ENCODE assay signal across 19 mouse cellular contexts in the genomic region with DNA sequence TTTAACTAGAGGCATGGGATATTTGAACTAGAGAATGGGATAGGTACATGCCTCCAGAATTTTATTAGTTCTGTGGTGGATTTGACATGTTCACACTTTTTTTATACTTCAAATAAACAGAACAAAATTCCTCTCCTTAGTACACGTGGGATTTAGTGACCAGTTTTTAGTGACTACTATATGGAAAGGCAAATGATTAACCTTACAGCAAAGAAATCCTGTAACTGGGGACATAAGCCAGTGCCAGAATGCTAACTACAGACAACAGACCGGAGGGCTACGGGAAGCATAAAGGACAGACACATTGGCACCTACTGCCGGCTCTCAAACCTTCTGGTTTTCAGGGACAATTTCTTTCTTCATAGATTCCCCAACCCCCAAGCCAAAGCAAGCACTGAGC.
DNase-seq lines count a peak whose midpoint lies in the region; ATAC-seq and TF ChIP-seq lines count a peak whose summit lies in the region.
"Had no signal": no experiment of that assay in that cellular context is flagged by ENCODE, and none has a peak within 500 bp of the region (broad histone marks: within the 10 kb centered on the region; RNA-seq: fewer than 3 reads in every experiment).

No protein-coding gene starts in this region.

- no peak overlapping the region for H3K9ac ChIP-seq in kidney, embryonic 14.5 days (ENCODE audit: low read depth, low read length)
- no peak overlapping the region for H3K9ac ChIP-seq in stomach, embryonic 15.5 days
- H3K9ac ChIP-seq in stomach, postnatal 0 days (ENCODE audit: low read length), result no peak overlapping the region
- no peak overlapping the region for H3K9ac ChIP-seq in liver, postnatal 0 days (replicated peaks)
- H3K9ac ChIP-seq: forebrain, embryonic 13.5 days; forebrain, postnatal 0 days; heart, embryonic 12.5 days had no signal

- no peak overlapping the region for H3K4me3 ChIP-seq in kidney, embryonic 14.5 days (ENCODE audit: low read length)
- H3K4me3 ChIP-seq in stomach, embryonic 15.5 days (replicated peaks), result no peak overlapping the region
- H3K4me3 ChIP-seq in stomach, postnatal 0 days (ENCODE audit: low read depth, low read length), result no peak overlapping the region
- no peak overlapping the region for H3K4me3 ChIP-seq in liver, postnatal 0 days (ENCODE audit: low read depth, low read length)
- H3K4me3 ChIP-seq: embryonic facial prominence, embryonic 10.5 days; forebrain, embryonic 13.5 days; gastrocnemius, adult 2 months; heart, embryonic 12.5 days had no signal

- H3K4me1 ChIP-seq in kidney, embryonic 14.5 days (ENCODE audit: control insufficient read depth, insufficient read depth, low read length), result no peaks in the 10 kb centered on the region
- no peaks in the 10 kb centered on the region for H3K4me1 ChIP-seq in stomach, embryonic 15.5 days
- no peaks in the 10 kb centered on the region for H3K4me1 ChIP-seq in stomach, postnatal 0 days (replicated peaks; ENCODE audit: control insufficient read depth, insufficient read depth)
- H3K4me1 ChIP-seq in liver, postnatal 0 days (ENCODE audit: insufficient read depth), result peaks cover 8% of the 10 kb centered on the region
- H3K4me1 ChIP-seq: embryonic facial prominence, embryonic 10.5 days; forebrain, embryonic 13.5 days had no signal

- no peaks in the 10 kb centered on the region for H3K27me3 ChIP-seq in kidney, embryonic 14.5 days (ENCODE audit: control insufficient read depth, insufficient read depth, low read length)
- no peaks in the 10 kb centered on the region for H3K27me3 ChIP-seq in stomach, embryonic 15.5 days (replicated peaks)
- no peaks in the 10 kb centered on the region for H3K27me3 ChIP-seq in stomach, postnatal 0 days (ENCODE audit: control insufficient read depth, insufficient read depth, low read length)
- no peaks in the 10 kb centered on the region for H3K27me3 ChIP-seq in liver, postnatal 0 days (ENCODE audit: insufficient read depth, low read length)
- H3K27me3 ChIP-seq: CH12.LX; forebrain, embryonic 13.5 days; heart, embryonic 12.5 days; Patski had no signal

- H3K4me2 ChIP-seq in kidney, embryonic 14.5 days (replicated peaks; ENCODE audit: low read depth, low read length), result no peak overlapping the region
- H3K4me2 ChIP-seq in stomach, embryonic 15.5 days, result no peak overlapping the region
- no peak overlapping the region for H3K4me2 ChIP-seq in stomach, postnatal 0 days (replicated peaks; ENCODE audit: low read depth)
- peak overlapping the region; percentile 54 for H3K4me2 ChIP-seq in liver, postnatal 0 days (ENCODE audit: low read depth, low read length)
- H3K4me2 ChIP-seq: forebrain, embryonic 13.5 days; heart, embryonic 12.5 days had no signal

- 77% methylated on average over 4 of the region's 4 CpGs for WGBS in kidney, embryonic 14.5 days
- 56% methylated on average over 4 of the region's 4 CpGs for WGBS in stomach, embryonic 15.5 days
- 42% methylated on average over 4 of the region's 4 CpGs for WGBS in stomach, postnatal 0 days
- WGBS in liver, postnatal 0 days (ENCODE audit: insufficient replicate concordance), result 55% methylated on average over 4 of the region's 4 CpGs

- H3K36me3 ChIP-seq in kidney, embryonic 14.5 days (ENCODE audit: control insufficient read depth, insufficient read depth, low read length), result no peaks in the 10 kb centered on the region
- H3K36me3 ChIP-seq in stomach, embryonic 15.5 days, result no peaks in the 10 kb centered on the region
- no peaks in the 10 kb centered on the region for H3K36me3 ChIP-seq in stomach, postnatal 0 days (ENCODE audit: control insufficient read depth, insufficient read depth, low read length)
- no peaks in the 10 kb centered on the region for H3K36me3 ChIP-seq in liver, postnatal 0 days (replicated peaks; ENCODE audit: insufficient read depth, low read length)
- H3K36me3 ChIP-seq: embryonic facial prominence, embryonic 10.5 days; heart, embryonic 12.5 days had no signal

- no peaks in the 10 kb centered on the region for H3K9me3 ChIP-seq in kidney, embryonic 14.5 days (ENCODE audit: control insufficient read depth, low read length)
- no peaks in the 10 kb centered on the region for H3K9me3 ChIP-seq in stomach, embryonic 15.5 days
- no peaks in the 10 kb centered on the region for H3K9me3 ChIP-seq in stomach, postnatal 0 days (ENCODE audit: control insufficient read depth, low read length)
- H3K9me3 ChIP-seq in liver, postnatal 0 days (ENCODE audit: low read length), result no peaks in the 10 kb centered on the region
- H3K9me3 ChIP-seq: embryonic facial prominence, embryonic 10.5 days; forebrain, embryonic 13.5 days; heart, embryonic 12.5 days had no signal

- TF ChIP-seq EP300 in stomach, postnatal 0 days (optimal IDR thresholded peaks at IDR 0.05), result no peak
- TF ChIP-seq EP300 in liver, postnatal 0 days (IDR thresholded peaks at IDR 0.05; ENCODE audit: low read depth), result no peak

- no peak for ATAC-seq in kidney, embryonic 14.5 days (ENCODE audit: low FRiP score, low TSS enrichment)
- peak; percentile 50; the same call in 1 of the 2 replicates for ATAC-seq in stomach, embryonic 15.5 days (ENCODE audit: insufficient read depth, low FRiP score, low read depth)
- no peak for ATAC-seq in stomach, postnatal 0 days (ENCODE audit: low FRiP score, low TSS enrichment)
- peak; percentile 84 for ATAC-seq in liver, postnatal 0 days
- ATAC-seq: activated CD4-positive, CD25-positive, alpha-beta regulatory T cell, adult 4 months; forebrain, embryonic 13.5 days; forebrain, postnatal 0 days; Patski had no signal

- H3K27ac ChIP-seq in kidney, embryonic 14.5 days (ENCODE audit: low read depth, low read length), result no peak overlapping the region
- H3K27ac ChIP-seq in stomach, embryonic 15.5 days, result no peak overlapping the region
- H3K27ac ChIP-seq in stomach, postnatal 0 days (replicated peaks), result no peak overlapping the region
- peak overlapping the region; percentile 79 for H3K27ac ChIP-seq in liver, postnatal 0 days (ENCODE audit: low read depth)
- H3K27ac ChIP-seq: embryonic facial prominence, embryonic 10.5 days; forebrain, embryonic 13.5 days; gastrocnemius, adult 2 months had no signal

- no peak for TF ChIP-seq CTCF in stomach, postnatal 0 days (IDR thresholded peaks at IDR 0.05; ENCODE audit: low read depth)
- no peak for TF ChIP-seq CTCF in liver, postnatal 0 days (IDR thresholded peaks at IDR 0.05; ENCODE audit: low read depth)

- DNase-seq in kidney, adult 9 months, result peak; percentile 11
- DNase-seq in stomach, postnatal 0 days (ENCODE audit: low spot score), result no peak
- no peak for DNase-seq in liver, postnatal 0 days
- DNase-seq in lung, postnatal 4 days, result no peak
- DNase-seq: adrenal gland, postnatal 14 days; cerebellum, adult 18-20 months; cerebellum, adult 9-11 months; forebrain, postnatal 0 days; gastrocnemius, adult 2 months; gastrocnemius, postnatal 25 days; heart, postnatal 36 days had no signal

Comparison
In these comparisons a context has a peak if more than half of its experiments do, and no peak if none do; other contexts are left out.
1. ATAC-seq: peak in stomach, embryonic 15.5 days (single experiment) and liver, postnatal 0 days (single experiment); none in kidney, embryonic 14.5 days (single experiment) and stomach, postnatal 0 days (single experiment).